Mouse (Mus musculus) heart, adult 2 months (tissue): ENCODE data around the gene Cript.

Experiments
- CTCF ChIP-seq: fragments of 200-600 bp; IDR thresholded peaks from 2 replicates; pipeline ENCODE4 v1.8.1; 2022; ENCODE audit warnings: antibody characterized with exemption, mild to moderate bottlenecking, moderate library complexity
- POLR2A ChIP-seq: fragments of 200-500 bp; IDR thresholded peaks from 2 replicates; pipeline ENCODE4 v1.6.1; 2011; ENCODE audit warnings: mild to moderate bottlenecking, low read depth, low read length, control low read depth; ENCODE audit not compliant: insufficient read depth

GRCm38 (mm10) chr17:87050469-87051175, 25.3 kb downstream of the Cript start:
- TF ChIP-seq CTCF (no peak), POLR2A (no peak)
